Mouse (Mus musculus) liver, postnatal 0 days (tissue): ENCODE data around the gene Vmn1r116. TPM values are rescaled to one million over a fixed set of nuclear protein-coding genes. Genes with fewer than 3 reads are reported as not detected.
"Not testable (repeated sequence)": the region's sequence is repeated elsewhere in the genome, so short reads cannot be mapped to it uniquely, and the experiment has no call there.

Experiments used
- ATAC-seq: fragments of 200-750 bp; cut with Nextera tagmentation; 2 replicates; pipeline ENCODE4 v1.8.0; 2017; ENCODE audit warnings: mild to moderate bottlenecking, moderate library complexity
- DNase-seq: peaks from one replicate; pipeline ENCODE4 v3.0.0-alpha.2; 2016
- H3K27ac ChIP-seq: fragments of 300-500 bp; sonication (generic); 2 replicates; pipeline ENCODE4 v1.5.1; 2014; ENCODE audit warnings: antibody characterized with exemption, moderate library complexity, mild to moderate bottlenecking, low read depth
- H3K27me3 ChIP-seq: fragments of 300-500 bp; sonication (generic); 2 replicates; pipeline ENCODE4 v1.6.1; 2014; ENCODE audit warnings: low read length, control low read depth, mixed read lengths; ENCODE audit not compliant: insufficient read depth
- H3K36me3 ChIP-seq: fragments of 300-500 bp; sonication (generic); replicated peaks from 2 replicates; pipeline ENCODE4 v1.6.1; 2014; ENCODE audit warnings: mild to moderate bottlenecking, control low read depth, low read length, moderate library complexity, mixed read lengths; ENCODE audit not compliant: insufficient read depth
- H3K4me1 ChIP-seq: fragments of 300-500 bp; sonication (generic); 2 replicates; pipeline ENCODE4 v1.6.1; 2014; ENCODE audit warnings: antibody characterized with exemption, mild to moderate bottlenecking, control low read depth; ENCODE audit not compliant: insufficient read depth
- H3K4me2 ChIP-seq: fragments of 300-500 bp; sonication (generic); 2 replicates; pipeline ENCODE4 v1.6.1; 2014; ENCODE audit warnings: low read depth, mild to moderate bottlenecking, low read length, moderate library complexity, mixed read lengths
- H3K4me3 ChIP-seq: fragments of 300-500 bp; sonication (generic); 2 replicates; pipeline ENCODE4 v1.5.1; 2014; ENCODE audit warnings: low read depth, low read length
- H3K9ac ChIP-seq: fragments of 300-500 bp; sonication (generic); replicated peaks from 2 replicates; pipeline ENCODE4 v1.6.1; 2014; ENCODE audit warnings: mild to moderate bottlenecking, moderate library complexity
- H3K9me3 ChIP-seq: fragments of 300-500 bp; sonication (generic); 2 replicates; pipeline ENCODE4 v1.6.1; 2016; ENCODE audit warnings: mild to moderate bottlenecking, control low read depth, low read length, mixed read lengths
- WGBS: fragments of 180-500 bp; shearing (Covaris S2); extraction: QIAGEN DNeasy Blood & Tissue Kit; methylation state at CpG from one replicate; pipeline ENCODE4 v1.1.7; 2014; ENCODE audit not compliant: insufficient replicate concordance; 5-methylcytosine and 5-hydroxymethylcytosine counted together
- polyA plus RNA-seq: library from polyadenylated mRNA; unstranded; fragments of >200 nt; fragmentation: Nextera tagmentation; extraction: Ambion mirVana; gene quantifications from 2 replicates; pipeline ENCODE4 v1.2.1, GENCODE M21; 2015

Gene Vmn1r116
- polyA plus RNA-seq, result not detected in 2 replicates

- not testable (repeated sequence) for H3K9ac ChIP-seq, H3K36me3 ChIP-seq, ATAC-seq, DNase-seq, H3K9me3 ChIP-seq, H3K27me3 ChIP-seq, H3K27ac ChIP-seq, H3K4me2 ChIP-seq, H3K4me1 ChIP-seq, H3K4me3 ChIP-seq
- 53% methylated on average over 3 of the region's 3 CpGs for WGBS
Observed at GRCm38 (mm10) chr7:20871956-20872355, at the start of gene Vmn1r116. Gene Vmn1r116, plus strand, starts transcription at chr7:20872256.

GRCm38 (mm10) chr7:20844885-20845284 lies 27.2 kb upstream of the Vmn1r116 start, which contains the start of gene Vmn1r115:
Gene Vmn1r115, minus strand, starts transcription at chr7:20844985.
- H3K9me3 ChIP-seq, H3K36me3 ChIP-seq, H3K27me3 ChIP-seq, H3K4me1 ChIP-seq, H3K4me2 ChIP-seq, ATAC-seq, H3K4me3 ChIP-seq, H3K27ac ChIP-seq, H3K9ac ChIP-seq, DNase-seq: not testable (repeated sequence)
- WGBS, result 100% methylated on average over 1 of the region's 3 CpGs

GRCm38 (mm10) chr7:20884021-20884420 lies 12.0 kb downstream of the Vmn1r116 start, which contains the start of gene Vmn1r117:
Gene Vmn1r117, minus strand, starts transcription at chr7:20884121.
- no CpG with 5 or more reads among the region's 2 CpGs for WGBS
- ATAC-seq, DNase-seq: not testable (repeated sequence)

GRCm38 (mm10) chr7:20912247-20912646 lies 40.2 kb downstream of the Vmn1r116 start, which contains the start of gene Vmn1r118:
Gene Vmn1r118, minus strand, starts transcription at chr7:20912347.
- not testable (repeated sequence) for H3K9me3 ChIP-seq, H3K4me1 ChIP-seq, H3K27ac ChIP-seq, DNase-seq, H3K36me3 ChIP-seq, H3K4me2 ChIP-seq, H3K4me3 ChIP-seq, H3K27me3 ChIP-seq, H3K9ac ChIP-seq, ATAC-seq
- WGBS, result no CpG with 5 or more reads among the region's 2 CpGs

More at GRCm38 (mm10) chr7:20884021-20884420, 12.0 kb downstream of the Vmn1r116 start, which contains the start of gene Vmn1r117:
- H3K9me3 ChIP-seq, H3K9ac ChIP-seq, H3K36me3 ChIP-seq, H3K4me3 ChIP-seq, H3K4me1 ChIP-seq, H3K27ac ChIP-seq, H3K4me2 ChIP-seq, H3K27me3 ChIP-seq: not testable (repeated sequence)

Other genes starting within 250 kb of the Vmn1r116 start
- gene Vmn1r107, start 203.3 kb upstream of the Vmn1r116 start, polyA plus RNA-seq, result not detected in 2 replicates
- gene Vmn1r111, start 169.0 kb upstream of the Vmn1r116 start, polyA plus RNA-seq, result not detected in 2 replicates
- not detected in 2 replicates for gene Gm10668, start 141.6 kb upstream of the Vmn1r116 start, polyA plus RNA-seq
- gene Vmn1r112, start 101.1 kb upstream of the Vmn1r116 start, polyA plus RNA-seq, result not detected in 2 replicates
- gene Vmn1r113, start 85.0 kb upstream of the Vmn1r116 start, polyA plus RNA-seq, result not detected in 2 replicates
- gene Vmn1r114, start 60.1 kb upstream of the Vmn1r116 start, polyA plus RNA-seq, result not detected in 2 replicates
- not detected in 2 replicates for gene Vmn1r115, start 27.3 kb upstream of the Vmn1r116 start, polyA plus RNA-seq
- gene Vmn1r117, start 11.9 kb downstream of the Vmn1r116 start, polyA plus RNA-seq, result not detected in 2 replicates
- gene Vmn1r118, start 40.1 kb downstream of the Vmn1r116 start, polyA plus RNA-seq, result not detected in 2 replicates
- not detected in 2 replicates for gene Vmn1r119, start 140.2 kb downstream of the Vmn1r116 start, polyA plus RNA-seq
- not detected in 2 replicates for gene Vmn1r120, start 181.5 kb downstream of the Vmn1r116 start, polyA plus RNA-seq
- not detected in 2 replicates for gene Vmn1r121, start 226.3 kb downstream of the Vmn1r116 start, polyA plus RNA-seq